Mouse (Mus musculus) adrenal gland, adult 18-20 months (tissue): Measurements from ENCODE around the gene Arpc2. TPM values are rescaled to one million over a fixed set of nuclear protein-coding genes. Genes with fewer than 3 reads are reported as not detected.

Experiments used
- DNase-seq, 2 experiments: peaks; one replicate each; pipeline ENCODE4 v3.0.0; 2021 to 2022; ENCODE audit warnings: low spot score in 2 of 2
- total RNA-seq, 2 experiments: library from RNA; stranded (reverse); gene quantifications; 1 replicate in 1 of 2; 2 replicates in 1 of 2; pipeline ENCODE4 v1.2.3; 2021

The Arpc2 gene
- total RNA-seq, 2 experiments from 2014 or later: 174 to 191 TPM

DNA sequence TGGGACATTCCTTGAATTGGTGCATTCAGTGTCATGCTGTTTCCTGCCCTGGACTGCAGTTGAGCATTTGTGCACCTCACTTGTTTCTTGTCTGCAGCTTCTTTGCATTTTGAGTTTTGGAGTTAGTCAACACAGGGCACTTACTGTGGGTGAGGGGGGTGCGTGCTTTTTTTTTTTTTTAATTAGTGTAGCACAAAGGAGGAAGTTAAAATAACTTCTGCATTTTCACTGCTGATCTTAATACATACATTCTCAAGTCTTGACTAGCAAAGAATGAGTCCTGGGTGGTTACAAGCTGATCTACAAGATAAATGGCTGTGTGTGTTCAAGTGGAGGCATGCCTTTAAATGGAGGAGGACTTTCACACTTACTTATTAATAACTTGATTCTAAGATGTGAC, 2.3 kb downstream of the Arpc2 start:
- no peak for DNase-seq

- DNase-seq: no peak
These were observed 3.3 kb downstream of the Arpc2 start for GRCm38 (mm10) chr1:74239162-74239561.

DNA sequence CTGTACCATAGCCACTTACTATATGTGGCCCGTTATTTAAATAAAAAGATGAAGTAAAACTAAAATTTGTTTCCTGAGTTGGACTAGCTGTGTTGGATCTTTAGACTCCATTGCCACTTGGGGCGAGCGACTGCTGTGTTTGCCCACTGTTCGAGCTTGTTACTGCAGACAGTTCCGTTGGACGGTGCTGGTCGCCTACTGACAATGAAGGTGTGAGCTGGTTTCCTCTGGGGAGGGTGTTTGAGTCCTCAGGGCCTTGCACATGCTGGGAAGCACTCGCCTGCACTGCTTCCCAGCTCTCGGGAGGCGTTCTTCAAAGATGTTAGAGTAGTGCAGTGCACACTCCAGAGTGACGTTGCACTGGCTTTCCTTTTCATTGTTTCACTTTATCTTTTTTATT, 3.7 kb downstream of the Arpc2 start:
- DNase-seq: no peak

DNA sequence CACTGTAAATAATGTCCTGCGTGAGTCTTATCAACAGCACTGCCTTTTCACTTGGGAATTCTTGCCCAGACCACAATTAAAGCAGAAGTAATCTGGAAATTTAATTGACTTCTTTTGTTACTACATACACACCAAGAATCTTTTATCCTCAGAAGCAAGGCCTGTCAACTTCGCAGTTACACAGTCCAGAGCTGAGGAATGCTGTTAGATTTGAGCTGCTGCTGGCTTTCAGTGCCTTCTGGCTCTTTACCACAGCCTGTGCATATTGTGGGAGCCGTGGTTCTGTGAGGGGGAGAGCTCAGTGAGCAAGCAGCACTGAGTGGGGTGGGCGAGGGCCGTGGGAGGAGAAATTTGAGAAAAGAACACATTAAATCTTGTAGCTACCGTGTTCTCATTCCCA, 4.4 kb downstream of the Arpc2 start:
- no peak for DNase-seq

DNA sequence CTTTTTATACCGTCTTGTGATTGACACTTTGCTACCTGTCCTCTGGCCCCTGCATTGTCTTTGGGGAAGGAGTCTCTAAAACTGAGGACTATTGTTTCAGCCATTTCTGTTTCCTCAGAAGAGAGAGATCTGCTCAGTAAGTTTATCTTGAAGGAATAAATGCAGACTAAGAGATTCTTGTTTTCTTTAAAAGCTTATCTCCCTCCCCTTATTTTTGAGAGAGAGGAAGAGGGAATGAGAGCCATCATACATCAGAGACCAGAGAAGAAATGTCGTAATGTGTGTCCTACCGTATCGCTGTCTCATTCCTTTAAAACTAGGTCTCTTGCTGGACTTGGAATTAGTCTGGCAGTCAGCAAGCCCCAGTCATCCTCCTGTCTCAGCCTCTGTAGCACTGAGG, 4.9 kb downstream of the Arpc2 start:
- no peak for DNase-seq

DNA sequence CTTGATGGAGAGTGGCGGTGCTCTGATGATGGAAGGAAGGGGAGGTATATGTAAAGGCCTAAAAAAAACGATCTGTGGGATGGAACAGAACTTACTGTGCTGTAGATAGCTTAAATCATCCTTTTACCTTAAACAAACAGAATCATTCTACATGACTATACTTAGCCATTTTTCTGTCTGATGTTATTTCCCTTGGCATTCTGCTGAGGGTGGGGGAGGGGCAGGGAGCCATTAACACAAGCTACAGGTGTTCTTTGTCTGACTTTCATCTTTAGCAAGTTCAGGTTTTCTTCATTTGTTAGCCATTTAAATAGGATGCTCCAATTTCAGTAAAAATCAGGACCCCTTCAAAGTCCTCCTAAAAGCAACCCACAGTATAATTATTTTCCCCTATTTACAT, 9.6 kb downstream of the Arpc2 start:
- DNase-seq: no peak

GRCm38 (mm10) chr1:74248799-74249198, 12.9 kb downstream of the Arpc2 start:
- DNase-seq: no peak

- no peak for DNase-seq
These were observed 13.6 kb downstream of the Arpc2 start for GRCm38 (mm10) chr1:74249331-74249980.

DNA sequence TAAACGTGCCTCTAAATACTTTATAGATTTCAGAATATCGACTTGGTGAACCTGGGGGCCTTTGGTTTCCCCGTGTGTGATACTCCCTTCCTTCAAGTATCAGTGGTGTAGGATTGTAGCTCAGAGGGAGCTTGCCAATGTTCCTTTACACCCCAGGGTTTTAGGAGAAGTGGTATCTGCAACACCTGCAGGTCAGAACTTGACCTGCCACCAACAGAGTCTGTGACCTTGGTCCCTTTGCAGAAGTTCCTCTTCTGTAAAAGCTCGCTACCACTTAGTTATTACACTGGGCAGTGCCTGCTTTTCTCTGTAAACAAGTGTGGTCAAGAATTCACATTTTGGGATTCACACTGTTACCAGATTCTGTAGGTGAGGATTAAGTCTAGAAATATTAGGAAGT, 14.2 kb downstream of the Arpc2 start:
- no peak for DNase-seq

DNA sequence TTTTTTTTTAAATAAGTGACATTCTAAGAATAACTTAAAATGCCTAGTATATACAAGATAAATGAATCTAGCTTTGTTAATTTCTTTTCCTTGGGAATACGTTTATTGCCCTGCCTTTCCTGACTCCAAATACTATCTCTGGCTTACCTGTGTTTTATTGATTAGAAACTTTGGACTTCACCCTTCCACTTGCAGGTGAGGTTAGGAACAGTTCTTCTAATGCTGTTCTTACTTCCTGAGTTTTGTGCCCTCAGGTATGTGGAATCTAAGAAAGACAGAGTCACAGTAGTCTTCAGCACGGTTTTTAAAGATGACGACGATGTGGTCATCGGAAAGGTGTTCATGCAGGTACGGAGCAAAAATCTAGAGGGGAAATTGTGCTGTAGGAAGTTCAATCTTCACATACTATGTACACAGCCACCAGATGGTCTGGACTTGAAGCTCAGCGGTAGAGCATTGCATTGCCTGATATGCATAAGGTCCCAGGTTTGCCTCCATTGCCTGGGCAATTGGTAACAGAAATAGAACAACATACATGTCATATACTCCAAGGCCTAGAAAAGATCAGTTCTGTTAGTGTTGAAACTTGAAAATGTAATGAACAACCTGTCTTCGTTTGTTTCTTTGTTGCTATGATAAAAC, 19.9 kb downstream of the Arpc2 start:
- DNase-seq: no peak

DNA sequence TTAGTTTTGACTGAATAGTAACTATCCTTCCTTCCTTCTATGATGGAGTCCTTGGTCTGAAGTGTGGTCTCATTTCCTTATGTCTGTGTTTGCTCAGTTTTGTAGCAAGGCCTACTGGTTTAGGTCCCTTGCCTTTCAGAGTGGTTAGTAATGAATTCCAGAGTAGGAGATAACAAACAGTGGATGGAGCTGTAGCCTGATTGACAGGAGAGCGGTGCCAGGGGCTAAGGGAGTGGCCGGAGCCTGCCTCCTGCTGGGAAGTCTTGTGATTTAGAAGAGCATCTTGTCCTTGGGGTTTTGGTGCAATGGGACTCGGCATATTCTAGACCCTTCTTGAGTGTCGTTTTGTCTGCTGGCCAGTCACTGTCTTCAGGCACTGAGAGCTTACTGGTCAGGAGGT, 20.9 kb downstream of the Arpc2 start:
- no peak for DNase-seq

DNA sequence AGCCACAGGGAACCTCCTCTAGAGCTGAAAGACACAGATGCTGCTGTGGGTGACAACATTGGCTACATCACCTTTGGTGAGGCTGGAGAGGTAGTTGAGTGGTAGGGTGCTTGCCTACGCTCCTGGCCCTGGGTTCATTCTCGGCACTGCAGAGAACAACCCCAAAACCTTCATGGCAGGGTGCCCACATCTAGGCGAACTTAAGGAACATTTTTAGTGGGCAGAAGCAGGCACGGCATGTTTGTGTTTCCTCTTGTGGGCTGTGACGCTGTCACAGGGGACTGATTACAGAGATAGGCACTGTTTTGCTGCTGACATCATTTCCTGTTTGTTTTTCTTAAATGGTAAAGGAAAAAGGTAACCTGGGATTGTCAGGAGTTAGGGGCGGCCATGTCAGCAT, 26.6 kb downstream of the Arpc2 start:
- DNase-seq: no peak

GRCm38 (mm10) chr1:74268750-74269149, 32.9 kb downstream of the Arpc2 start:
- DNase-seq: no peak

- no peak for DNase-seq
These were observed 35.8 kb downstream of the Arpc2 start for GRCm38 (mm10) chr1:74271659-74272058.

DNA sequence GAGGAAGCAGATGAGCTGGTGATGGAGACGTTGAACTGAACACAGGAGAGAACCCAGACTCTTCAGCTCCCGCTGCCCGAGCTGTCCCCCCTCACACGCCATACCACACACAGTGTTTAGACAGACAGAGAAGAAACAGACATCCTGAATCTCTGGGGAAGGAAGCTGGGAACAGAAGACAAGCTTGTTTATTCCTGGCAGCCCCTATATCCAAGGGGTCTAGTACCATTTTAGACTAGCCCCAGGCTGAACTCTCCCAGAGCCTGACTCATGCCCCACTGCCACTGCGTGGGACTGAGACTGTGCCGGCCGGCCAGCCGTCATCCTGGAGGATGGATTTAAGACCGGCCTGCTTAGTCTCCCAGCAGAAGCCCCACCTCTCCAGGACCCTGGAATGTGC, 39.1 kb downstream of the Arpc2 start:
- no peak for DNase-seq

DNA sequence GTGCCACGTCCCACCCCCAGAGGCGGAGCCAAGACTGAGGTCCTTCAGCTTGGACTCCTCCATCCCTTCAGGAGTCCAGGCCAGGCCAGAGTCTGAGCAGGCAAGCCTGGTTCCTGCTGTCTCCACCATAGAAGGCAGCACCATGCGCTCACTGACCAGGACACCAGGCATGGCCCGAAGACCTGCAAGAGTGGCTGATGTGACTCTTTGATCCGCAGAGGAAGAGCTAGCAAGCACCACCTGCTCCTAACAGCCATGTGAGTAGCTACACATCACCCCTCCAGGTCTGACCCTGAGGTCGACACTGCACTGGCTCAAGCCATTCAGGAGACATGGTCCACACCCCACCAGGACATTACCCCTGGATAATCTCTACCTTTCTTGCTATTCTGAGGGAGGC, 41.2 kb downstream of the Arpc2 start:
- no peak for DNase-seq

- no peak for DNase-seq
These were observed 42.1 kb downstream of the Arpc2 start for GRCm38 (mm10) chr1:74277883-74278537.

GRCm38 (mm10) chr1:74278538-74278937, 42.7 kb downstream of the Arpc2 start, which contains the start of gene Gpbar1:
Gpbar1 (plus strand) TSS chr1:74278550.
- no peak for DNase-seq

DNA sequence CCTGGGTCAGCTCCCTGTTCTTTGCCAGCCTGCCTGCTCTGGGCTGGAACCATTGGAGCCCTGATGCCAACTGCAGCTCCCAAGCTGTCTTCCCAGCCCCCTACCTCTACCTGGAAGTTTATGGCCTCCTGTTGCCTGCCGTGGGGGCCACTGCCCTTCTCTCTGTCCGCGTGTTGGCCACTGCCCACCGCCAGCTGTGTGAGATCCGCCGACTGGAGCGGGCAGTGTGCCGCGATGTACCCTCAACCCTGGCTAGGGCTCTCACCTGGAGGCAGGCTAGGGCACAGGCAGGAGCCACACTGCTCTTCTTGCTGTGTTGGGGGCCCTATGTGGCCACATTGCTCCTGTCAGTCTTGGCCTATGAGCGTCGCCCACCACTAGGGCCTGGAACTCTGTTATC, 43.1 kb downstream of the Arpc2 start:
- DNase-seq: no peak

GRCm38 (mm10) chr1:74280591-74281325, 44.9 kb downstream of the Arpc2 start:
- no peak for DNase-seq

DNA sequence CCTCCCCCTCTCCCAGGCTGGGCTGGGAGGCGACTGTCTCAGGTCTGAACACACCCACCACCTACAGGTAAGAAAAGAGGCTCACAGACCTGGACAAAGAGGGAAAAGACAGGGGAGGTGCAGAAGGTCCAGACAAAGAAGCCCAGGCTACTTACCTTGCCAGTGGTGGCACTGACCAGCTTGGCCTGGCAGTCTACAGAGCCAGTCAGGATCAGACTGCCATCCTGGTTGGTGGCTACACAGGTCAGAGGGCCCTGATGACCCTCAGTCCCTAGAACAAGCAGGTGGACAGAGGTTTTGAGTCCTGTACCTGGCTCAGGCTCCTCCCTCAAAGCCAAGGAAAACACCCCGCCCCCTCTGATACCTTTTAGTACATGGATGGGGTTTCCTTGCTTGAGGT, 45.5 kb downstream of the Arpc2 start:
- DNase-seq: no peak

DNA sequence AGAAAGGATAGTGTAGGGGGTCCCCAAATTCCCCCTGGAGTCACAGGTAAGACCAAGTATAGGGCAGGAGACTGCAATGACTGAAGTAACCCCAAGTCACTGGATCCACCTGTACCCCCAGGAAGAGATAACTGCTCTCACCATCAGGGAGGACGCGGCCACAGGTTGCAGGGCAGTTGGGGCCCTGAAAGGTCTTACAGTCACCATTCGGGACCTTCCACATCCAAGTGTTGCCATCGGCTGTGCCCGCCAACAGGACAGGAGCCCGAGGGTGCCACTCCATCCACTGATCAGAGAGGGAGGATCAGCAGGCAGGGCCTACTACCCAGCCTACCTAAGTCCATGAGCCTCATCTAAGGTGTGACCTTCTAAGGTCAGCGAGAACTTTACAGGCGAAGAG, 46.0 kb downstream of the Arpc2 start:
- no peak for DNase-seq
